ENCODE assay signal across 27 mouse cellular contexts in the genomic region with DNA sequence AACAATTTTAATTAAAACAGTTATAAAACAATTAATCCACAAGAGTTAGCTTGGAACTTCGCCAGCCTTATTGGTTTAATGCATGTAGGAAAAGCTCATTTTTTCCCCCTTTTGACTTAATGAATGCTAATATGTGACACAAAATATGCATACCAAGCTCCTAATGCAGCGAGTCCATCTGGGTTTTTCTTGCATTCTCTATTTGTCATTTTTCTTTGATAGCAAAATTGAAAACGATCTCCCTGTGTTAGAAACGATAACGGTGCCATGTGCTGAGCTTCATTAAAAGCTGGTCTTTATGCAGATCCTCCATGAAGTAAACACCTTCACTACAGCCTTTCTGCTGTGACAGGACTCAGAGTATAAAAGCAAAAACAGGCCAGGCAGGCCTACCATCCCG.
"Had no signal": no experiment of that assay in that cellular context is flagged by ENCODE, and none has a peak within 500 bp of the region (broad histone marks: within the 10 kb centered on the region; RNA-seq: fewer than 3 reads in every experiment).

No protein-coding gene starts in this region.

- H3K4me3 ChIP-seq: heart, adult 2 months; heart, embryonic 13.5 days; heart, embryonic 15.5 days; hindbrain, embryonic 13.5 days; hindbrain, embryonic 15.5 days; kidney, embryonic 15.5 days; limb, embryonic 13.5 days; limb, embryonic 15.5 days; liver, embryonic 12.5 days had no signal

- H3K36me3 ChIP-seq: heart, embryonic 13.5 days; heart, embryonic 15.5 days; hindbrain, embryonic 13.5 days; hindbrain, embryonic 15.5 days; kidney, embryonic 15.5 days; limb, embryonic 13.5 days; limb, embryonic 15.5 days; liver, embryonic 12.5 days had no signal

- ATAC-seq: hindbrain, postnatal 0 days; intestine, embryonic 16.5 days; liver, embryonic 12.5 days had no signal

- DNase-seq: gastrocnemius, postnatal 14 days; gastrocnemius, postnatal 36 days; heart, adult 11 months; heart, adult 2 months; heart, postnatal 14 days; heart, postnatal 36 days; kidney, adult 11 months; kidney, adult 2 months; kidney, adult 9 months; kidney, postnatal 14 days; kidney, postnatal 36 days; layer of hippocampus, adult 9-11 months; layer of hippocampus, postnatal 36 days; left cerebral cortex, postnatal 4 days had no signal

- H3K27ac ChIP-seq: heart, adult 2 months; heart, embryonic 13.5 days; heart, embryonic 15.5 days; hindbrain, embryonic 13.5 days; hindbrain, embryonic 15.5 days; hindbrain, postnatal 0 days; kidney, embryonic 15.5 days; kidney, postnatal 0 days; limb, embryonic 13.5 days; limb, embryonic 15.5 days; liver, embryonic 12.5 days; liver, embryonic 14.5 days had no signal

- H3K9me3 ChIP-seq: heart, embryonic 13.5 days; heart, embryonic 15.5 days; hindbrain, embryonic 13.5 days; hindbrain, embryonic 15.5 days; kidney, embryonic 15.5 days; limb, embryonic 13.5 days; limb, embryonic 15.5 days; liver, embryonic 12.5 days had no signal

- H3K4me2 ChIP-seq: heart, embryonic 11.5 days; heart, embryonic 15.5 days; hindbrain, embryonic 13.5 days; hindbrain, embryonic 15.5 days; kidney, embryonic 15.5 days; limb, embryonic 13.5 days; limb, embryonic 15.5 days; liver, embryonic 12.5 days had no signal

- H3K9ac ChIP-seq: heart, embryonic 13.5 days; heart, embryonic 15.5 days; hindbrain, embryonic 13.5 days; hindbrain, embryonic 15.5 days; kidney, embryonic 15.5 days; limb, embryonic 13.5 days; limb, embryonic 15.5 days; liver, embryonic 12.5 days; liver, embryonic 14.5 days had no signal

- H3K27me3 ChIP-seq: heart, embryonic 13.5 days; heart, embryonic 15.5 days; hindbrain, embryonic 13.5 days; hindbrain, embryonic 15.5 days; kidney, embryonic 15.5 days; limb, embryonic 13.5 days; limb, embryonic 15.5 days; liver, embryonic 12.5 days had no signal
